Mouse (Mus musculus) embryo, embryonic 10 days (tissue): Measurements from ENCODE around the gene AC109138.7.
A peak's percentile ranks its signal among the peaks of the same experiment; 100 is the strongest.

Source experiments
- DNase-seq: peaks from one replicate; pipeline ENCODE4 v3.0.0-alpha.2; 2015; ENCODE audit warnings: low spot score

AC109138.7 gene

GRCm38 (mm10) chr19:4255583-4256162, 41.5 kb downstream of the AC109138.7 start:
- DNase-seq: no peak

- peak; percentile 100 for DNase-seq
Observed at GRCm38 (mm10) chr19:4257216-4257896, 43.2 kb downstream of the AC109138.7 start.

DNA sequence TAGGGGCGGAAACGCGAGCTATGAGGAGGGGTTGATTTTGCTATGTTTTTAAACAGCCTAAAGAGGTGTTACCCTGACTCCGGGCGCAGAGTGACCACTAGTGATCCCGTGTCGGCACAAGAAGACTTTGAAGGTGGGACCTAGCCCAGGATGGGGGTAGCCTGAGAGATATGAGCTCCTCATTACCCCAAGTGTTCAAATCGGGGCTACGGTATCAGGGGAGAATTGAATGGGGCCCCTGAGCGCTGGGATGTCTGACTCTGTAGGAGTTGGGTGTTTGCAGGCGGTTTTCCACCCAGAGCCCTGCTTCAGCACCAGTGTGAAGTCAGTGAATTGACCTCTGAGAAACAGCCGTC, 43.7 kb downstream of the AC109138.7 start:
- no peak for DNase-seq

- no peak for DNase-seq
Observed at GRCm38 (mm10) chr19:4261038-4261698, 47.0 kb downstream of the AC109138.7 start.

DNA sequence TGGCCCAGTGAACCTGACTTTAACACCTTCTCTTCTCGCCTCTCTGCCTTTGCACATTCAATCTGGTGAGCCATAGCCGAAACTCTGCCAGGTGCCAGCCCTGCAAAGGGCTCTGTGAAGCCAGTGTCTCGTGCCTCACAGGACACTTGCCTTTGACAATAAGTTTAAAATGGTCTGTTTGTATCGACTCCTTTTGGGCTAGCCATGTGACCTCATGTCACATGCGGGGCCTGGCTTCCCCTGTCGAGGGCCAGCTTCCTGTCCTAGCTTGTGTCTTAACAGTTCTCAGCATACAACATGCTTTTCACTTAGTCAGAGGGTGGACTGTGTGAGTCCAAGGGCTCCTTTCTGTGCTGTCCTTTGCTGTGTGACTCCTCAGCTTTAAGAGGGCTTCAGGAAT, 48.6 kb downstream of the AC109138.7 start:
- DNase-seq: no peak

- no peak for DNase-seq
Observed at GRCm38 (mm10) chr19:4263702-4264101, 49.5 kb downstream of the AC109138.7 start.

DNA sequence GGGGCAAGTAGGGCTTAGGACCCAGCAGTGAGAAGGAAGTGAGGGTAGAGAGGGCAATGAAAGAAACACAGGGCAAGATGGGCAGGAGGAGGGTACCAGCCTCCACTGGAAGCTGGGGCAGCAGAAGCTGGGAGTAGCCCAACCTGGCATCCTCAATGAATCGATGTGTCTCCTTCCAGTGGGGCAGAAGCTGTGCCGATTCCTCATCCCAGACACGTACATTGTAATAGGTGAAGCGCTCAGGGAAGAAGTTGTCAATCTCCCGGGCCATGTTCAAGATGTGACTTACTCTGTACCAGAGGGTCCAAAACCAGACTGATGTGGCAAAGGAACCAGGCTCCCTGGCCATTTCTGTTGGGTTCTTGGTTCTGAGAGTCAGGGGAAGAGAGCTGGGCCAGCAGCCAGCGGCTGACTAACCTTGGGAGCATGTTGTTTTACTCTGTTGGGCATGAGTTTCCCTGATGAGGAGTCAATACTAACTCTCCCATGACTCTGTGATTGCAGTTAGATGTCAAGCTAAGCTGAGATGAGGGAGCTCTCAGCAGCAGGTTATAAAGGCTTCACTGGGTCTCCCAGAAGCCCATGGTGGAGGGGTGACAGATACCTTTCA, 50.1 kb downstream of the AC109138.7 start:
- no peak for DNase-seq

DNA sequence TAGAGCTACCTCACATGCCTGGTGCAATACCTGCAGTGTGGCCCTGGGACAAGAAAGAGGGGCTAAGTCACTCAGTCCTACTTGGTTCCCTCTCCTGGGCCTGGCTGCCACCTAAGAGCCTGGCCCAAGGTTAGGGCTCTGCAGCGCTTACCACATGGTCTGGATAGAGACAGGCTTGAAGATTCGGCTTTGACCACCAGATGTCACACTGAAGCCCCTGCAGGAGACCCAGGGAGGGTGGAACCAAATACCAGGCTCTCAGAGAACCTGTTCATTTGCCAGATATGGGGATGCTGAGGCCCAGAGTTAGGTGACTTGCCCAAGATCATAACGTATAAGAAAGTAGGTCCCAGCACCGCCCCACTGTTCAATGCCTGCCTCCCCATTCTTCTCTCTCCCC, 51.8 kb downstream of the AC109138.7 start:
- no peak for DNase-seq

DNA sequence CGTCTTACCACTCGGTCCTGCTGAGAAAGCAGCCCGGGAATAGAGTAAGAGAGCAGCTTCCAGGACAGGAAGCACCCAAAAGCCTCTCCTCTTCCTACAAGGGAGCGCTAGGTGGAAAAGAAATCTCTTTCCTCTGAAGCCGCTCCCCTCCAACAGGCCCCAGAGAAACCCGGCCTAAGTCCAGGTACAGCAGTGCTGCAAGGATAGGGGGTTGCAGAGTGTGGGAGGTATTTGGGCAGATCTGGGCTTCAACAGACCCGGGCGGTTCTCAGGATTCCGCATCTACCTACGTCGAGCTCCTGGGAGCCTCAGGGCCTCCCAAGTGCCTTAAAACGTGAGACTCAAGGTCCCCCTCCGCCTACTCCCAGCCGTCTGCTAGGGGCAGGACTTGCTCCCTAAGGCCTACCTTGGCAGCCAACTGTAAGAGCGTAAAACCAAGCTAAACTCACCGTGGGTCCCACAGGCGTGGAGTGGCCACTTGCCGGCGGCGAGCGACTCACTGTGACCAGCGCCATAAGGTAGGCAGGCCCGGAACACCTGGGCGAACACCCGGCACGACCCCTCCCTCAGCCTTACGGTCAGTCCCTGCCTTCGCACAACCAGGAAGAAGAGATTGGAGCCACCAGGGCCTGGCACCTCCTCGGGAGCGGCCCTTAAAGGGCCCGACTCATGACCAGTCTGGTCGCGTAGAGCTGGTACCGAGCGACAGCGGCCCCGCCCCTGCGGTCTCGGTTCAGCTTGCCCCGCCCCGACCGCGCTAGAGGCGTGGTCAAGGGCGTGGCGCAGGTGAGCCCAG, 54.6 kb downstream of the AC109138.7 start, which contains the start of gene Ssh3:
Gene Ssh3, minus strand, starts transcription at position 615 of the 796 bp plus-strand sequence.
- DNase-seq: peak; percentile 42

DNA sequence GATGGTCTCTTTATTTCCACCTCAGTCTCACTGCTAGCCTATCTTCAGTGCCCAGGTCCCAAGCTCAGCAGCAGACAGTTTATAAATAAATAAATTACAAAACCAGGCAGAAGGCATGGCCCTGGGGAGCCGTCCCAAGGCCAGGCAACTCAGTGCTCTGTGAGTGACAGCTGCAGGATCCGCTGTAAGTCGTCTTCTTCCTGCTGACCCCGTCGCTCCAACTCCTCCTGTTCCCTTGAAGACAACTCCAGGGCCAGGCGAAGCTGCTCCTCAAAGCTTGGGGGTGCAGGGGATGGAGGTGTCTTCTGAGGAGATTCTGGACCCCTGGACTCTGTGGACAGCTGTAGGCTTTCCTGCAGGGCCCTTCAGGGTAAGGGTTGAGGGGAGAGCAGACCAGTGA, 56.0 kb downstream of the AC109138.7 start:
- DNase-seq: no peak

GRCm38 (mm10) chr19:4270972-4271371, 56.8 kb downstream of the AC109138.7 start:
- DNase-seq: no peak

- no peak for DNase-seq
Observed at GRCm38 (mm10) chr19:4279487-4279886, 65.3 kb downstream of the AC109138.7 start.

DNA sequence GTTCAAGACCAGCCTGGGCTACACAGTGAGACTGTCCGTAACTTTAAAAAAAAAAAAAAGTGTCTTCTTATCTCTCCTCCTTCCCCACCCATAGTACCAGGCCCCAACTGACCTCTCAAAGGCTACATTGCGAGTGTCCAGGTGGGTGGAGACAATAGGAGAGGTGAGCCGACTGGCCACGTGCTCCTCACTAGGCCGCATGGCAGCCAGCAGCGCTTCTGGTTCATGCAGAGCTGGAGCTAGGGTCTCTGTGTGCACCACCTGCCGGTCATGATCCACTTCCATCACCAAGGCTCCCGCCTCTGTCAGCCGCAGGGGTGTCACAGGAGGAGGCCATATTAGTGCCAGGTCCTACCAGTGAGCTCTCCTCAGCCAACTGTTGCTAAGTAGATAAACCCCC, 66.3 kb downstream of the AC109138.7 start:
- no peak for DNase-seq
